Mouse (Mus musculus) macrophage (primary cell): ENCODE results near the gene Armh3. TPM values are rescaled to one million over a fixed set of nuclear protein-coding genes. Genes with fewer than 3 reads are reported as not detected.

Experiments used
- H3K27ac ChIP-seq: fragments of 350-480 bp; formaldehyde crosslinking; 2 replicates; pipeline ENCODE4 v1.9.0; 2021
- H3K36me3 ChIP-seq: fragments of 350-480 bp; formaldehyde crosslinking; 2 replicates; pipeline ENCODE4 v1.9.0; 2021; ENCODE audit errors: inconsistent target
- H3K4me3 ChIP-seq: fragments of 350-480 bp; formaldehyde crosslinking; 2 replicates; pipeline ENCODE4 v1.9.0; 2021; ENCODE audit errors: inconsistent target
- H3K79me2 ChIP-seq: fragments of 350-480 bp; formaldehyde crosslinking; 2 replicates; pipeline ENCODE4 v1.9.0; 2021; ENCODE audit errors: inconsistent target
- WGBS: methylation state at CpG from one replicate; pipeline ENCODE4 v1.1.7; 2026; ENCODE audit warnings: inconsistent platforms; ENCODE audit not compliant: missing documents; 5-methylcytosine and 5-hydroxymethylcytosine counted together
- polyA plus RNA-seq: library from polyadenylated mRNA; stranded (reverse); fragments of 250-400 nt; gene quantifications from 3 replicates; pipeline ENCODE4 v1.2.4, GENCODE M21; 2018; ENCODE audit warnings: inconsistent platforms

The Armh3 gene
- polyA plus RNA-seq, 1 experiment from 2014 or later: 14.2 TPM

- Histone ChIP-seq H3K27ac (no peak overlapping the region), H3K79me2 (no peaks in the 10 kb centered on the region), H3K4me3 (no peak overlapping the region), H3K36me3 (0 out of 2 replicates have a peak, but pooled peaks cover 7% of the 10 kb centered on the region)
- 96% methylated on average over 6 of the region's 6 CpGs for WGBS
These were observed 79.9 kb downstream of the Armh3 start for GRCm38 (mm10) chr19:45918406-45918805.

GRCm38 (mm10) chr19:45917856-45918255 lies 80.4 kb downstream of the Armh3 start:
- H3K79me2 ChIP-seq: no peaks in the 10 kb centered on the region
- WGBS: 100% methylated on average over 3 of the region's 3 CpGs
- H3K27ac ChIP-seq: no peak overlapping the region
- H3K36me3 ChIP-seq: 0 out of 2 replicates have a peak, but pooled peaks cover 7% of the 10 kb centered on the region
- no peak overlapping the region for H3K4me3 ChIP-seq

GRCm38 (mm10) chr19:45916461-45916860 lies 81.8 kb downstream of the Armh3 start:
- Histone ChIP-seq H3K27ac (no peak overlapping the region), H3K4me3 (no peak overlapping the region), H3K79me2 (no peaks in the 10 kb centered on the region), H3K36me3 (0 out of 2 replicates have a peak, but pooled peaks cover 7% of the 10 kb centered on the region)
- 98% methylated on average over 4 of the region's 4 CpGs for WGBS

GRCm38 (mm10) chr19:45916026-45916425 lies 82.3 kb downstream of the Armh3 start:
- WGBS: 100% methylated on average over 3 of the region's 3 CpGs
- Histone ChIP-seq H3K4me3 (no peak overlapping the region), H3K79me2 (no peaks in the 10 kb centered on the region), H3K27ac (no peak overlapping the region), H3K36me3 (0 out of 2 replicates have a peak, but pooled peaks cover 7% of the 10 kb centered on the region)

- Histone ChIP-seq H3K4me3 (no peak overlapping the region), H3K36me3 (0 out of 2 replicates have a peak, but pooled peaks cover 7% of the 10 kb centered on the region), H3K79me2 (no peaks in the 10 kb centered on the region), H3K27ac (no peak overlapping the region)
- 92% methylated on average over 5 of the region's 5 CpGs for WGBS
These were observed 85.3 kb downstream of the Armh3 start for GRCm38 (mm10) chr19:45913036-45913435.

- H3K79me2 ChIP-seq: no peaks in the 10 kb centered on the region
- no peak overlapping the region for H3K27ac ChIP-seq
- WGBS: 98% methylated on average over 6 of the region's 6 CpGs
- H3K4me3 ChIP-seq: no peak overlapping the region
- peaks cover 5% of the 10 kb centered on the region; the same call in 1 of the 2 replicates for H3K36me3 ChIP-seq
These were observed 85.9 kb downstream of the Armh3 start for GRCm38 (mm10) chr19:45912376-45912775.

- Histone ChIP-seq H3K36me3 (peaks cover 5% of the 10 kb centered on the region; the same call in 1 of the 2 replicates), H3K79me2 (no peaks in the 10 kb centered on the region), H3K4me3 (no peak overlapping the region), H3K27ac (no peak overlapping the region)
- 94% methylated on average over 10 of the region's 10 CpGs for WGBS
These were observed 86.9 kb downstream of the Armh3 start for GRCm38 (mm10) chr19:45911236-45912025.

- peaks cover 5% of the 10 kb centered on the region; the same call in 1 of the 2 replicates for H3K36me3 ChIP-seq
- no peaks in the 10 kb centered on the region for H3K79me2 ChIP-seq
- whole genome bisulfite sequencing: 100% methylated on average over 3 of the region's 3 CpGs
- no peak overlapping the region for H3K27ac ChIP-seq
- H3K4me3 ChIP-seq: no peak overlapping the region
These were observed 90.0 kb downstream of the Armh3 start for GRCm38 (mm10) chr19:45908246-45908645.

GRCm38 (mm10) chr19:45907416-45907815 lies 90.9 kb downstream of the Armh3 start:
- peaks cover 5% of the 10 kb centered on the region; the same call in 1 of the 2 replicates for H3K36me3 ChIP-seq
- no peak overlapping the region for H3K27ac ChIP-seq
- H3K4me3 ChIP-seq: no peak overlapping the region
- 93% methylated on average over 6 of the region's 6 CpGs for WGBS
- no peaks in the 10 kb centered on the region for H3K79me2 ChIP-seq

GRCm38 (mm10) chr19:45903861-45904260 lies 94.4 kb downstream of the Armh3 start:
- 98% methylated on average over 3 of the region's 3 CpGs for WGBS
- Histone ChIP-seq H3K79me2 (no peaks in the 10 kb centered on the region), H3K36me3 (peaks cover 5% of the 10 kb centered on the region; the same call in 1 of the 2 replicates), H3K4me3 (no peak overlapping the region), H3K27ac (no peak overlapping the region)

- Histone ChIP-seq H3K36me3 (no peaks in the 10 kb centered on the region), H3K4me3 (no peak overlapping the region), H3K79me2 (no peaks in the 10 kb centered on the region), H3K27ac (no peak overlapping the region)
- WGBS: 94% methylated on average over 8 of the region's 8 CpGs
These were observed 95.8 kb downstream of the Armh3 start for GRCm38 (mm10) chr19:45902390-45903035.

GRCm38 (mm10) chr19:45900836-45901235 lies 97.5 kb downstream of the Armh3 start:
- Histone ChIP-seq H3K79me2 (no peaks in the 10 kb centered on the region), H3K4me3 (no peak overlapping the region), H3K27ac (no peak overlapping the region), H3K36me3 (no peaks in the 10 kb centered on the region)
- WGBS: 100% methylated on average over 5 of the region's 5 CpGs

- WGBS: 100% methylated on average over 1 of the region's 1 CpGs
- no peak overlapping the region for H3K27ac ChIP-seq
- no peaks in the 10 kb centered on the region for H3K79me2 ChIP-seq
- no peak overlapping the region for H3K4me3 ChIP-seq
- H3K36me3 ChIP-seq: 0 out of 2 replicates have a peak, but pooled peaks cover 7% of the 10 kb centered on the region
These were observed 102.6 kb downstream of the Armh3 start for GRCm38 (mm10) chr19:45895726-45896125.

GRCm38 (mm10) chr19:45882056-45882455 lies 116.2 kb downstream of the Armh3 start:
- no peak overlapping the region for H3K4me3 ChIP-seq
- H3K27ac ChIP-seq: no peak overlapping the region
- no peaks in the 10 kb centered on the region for H3K79me2 ChIP-seq
- 59% methylated on average over 3 of the region's 3 CpGs for WGBS
- 0 out of 2 replicates have a peak, but pooled peaks cover 5% of the 10 kb centered on the region for H3K36me3 ChIP-seq

- no peaks in the 10 kb centered on the region for H3K36me3 ChIP-seq
- 80% methylated on average over 1 of the region's 1 CpGs for WGBS
- no peaks in the 10 kb centered on the region for H3K79me2 ChIP-seq
- no peak overlapping the region for H3K4me3 ChIP-seq
- H3K27ac ChIP-seq: no peak overlapping the region
These were observed 125.0 kb downstream of the Armh3 start for GRCm38 (mm10) chr19:45873320-45873719.
